Mouse (Mus musculus): Measurements from ENCODE around the gene Prickle2. TPM values are rescaled to one million over a fixed set of nuclear protein-coding genes. Genes with fewer than 3 reads are reported as not detected.

Prickle2 gene
- polyA plus RNA-seq, 1 experiment, result not detected

GRCm38 (mm10) chr6:92570090-92570489 lies 135.9 kb downstream of the Prickle2 start:
- no peak overlapping the region for H3K4me3 ChIP-seq (replicated peaks)
- no peaks in the 10 kb centered on the region for H3K27me3 ChIP-seq (replicated peaks)
- H3K36me3 ChIP-seq (replicated peaks; ENCODE audit: low read length), result no peaks in the 10 kb centered on the region
- H3K9me3 ChIP-seq, result peaks cover 10% of the 10 kb centered on the region
- no peaks in the 10 kb centered on the region for H3K4me1 ChIP-seq
- TF ChIP-seq GATA1 (IDR thresholded peaks at IDR 0.05; ENCODE audit: borderline replicate concordance, low read length), result no peak
- TF ChIP-seq FLI1 (IDR thresholded peaks at IDR 0.05; ENCODE audit: low read length), result no peak

- Histone ChIP-seq H3K4me1 (no peaks in the 10 kb centered on the region), H3K27me3 (replicated peaks) (no peaks in the 10 kb centered on the region), H3K36me3 (replicated peaks; ENCODE audit: low read length) (no peaks in the 10 kb centered on the region), H3K9me3 (peaks cover 10% of the 10 kb centered on the region), H3K4me3 (replicated peaks) (no peak overlapping the region)
- TF ChIP-seq FLI1 (IDR thresholded peaks at IDR 0.05; ENCODE audit: low read length), result no peak
- no peak for TF ChIP-seq GATA1 (IDR thresholded peaks at IDR 0.05; ENCODE audit: borderline replicate concordance, low read length)
Measured at GRCm38 (mm10) chr6:92569283-92569682, 136.7 kb downstream of the Prickle2 start.

- no peaks in the 10 kb centered on the region; the same call in 1 of the 2 replicates for H3K9me3 ChIP-seq
- H3K4me3 ChIP-seq (replicated peaks), result no peak overlapping the region
- H3K36me3 ChIP-seq (replicated peaks; ENCODE audit: low read length), result no peaks in the 10 kb centered on the region
- no peaks in the 10 kb centered on the region for H3K4me1 ChIP-seq
- no peaks in the 10 kb centered on the region for H3K27me3 ChIP-seq (replicated peaks)
- TF ChIP-seq FLI1 (IDR thresholded peaks at IDR 0.05; ENCODE audit: low read length), result no peak
- no peak for TF ChIP-seq GATA1 (IDR thresholded peaks at IDR 0.05; ENCODE audit: borderline replicate concordance, low read length)
Measured at GRCm38 (mm10) chr6:92559261-92559660, 146.7 kb downstream of the Prickle2 start.

- Histone ChIP-seq H3K27me3 (replicated peaks) (no peaks in the 10 kb centered on the region), H3K4me1 (no peaks in the 10 kb centered on the region), H3K4me3 (replicated peaks) (no peak overlapping the region), H3K36me3 (replicated peaks; ENCODE audit: low read length) (no peaks in the 10 kb centered on the region), H3K9me3 (peaks cover 5% of the 10 kb centered on the region; the same call in 1 of the 2 replicates)
- TF ChIP-seq GATA1 (IDR thresholded peaks at IDR 0.05; ENCODE audit: borderline replicate concordance, low read length), result no peak
- TF ChIP-seq FLI1 (IDR thresholded peaks at IDR 0.05; ENCODE audit: low read length), result no peak
Measured at GRCm38 (mm10) chr6:92555675-92556074, 150.3 kb downstream of the Prickle2 start.

GRCm38 (mm10) chr6:92553086-92553485 lies 152.9 kb downstream of the Prickle2 start:
- TF ChIP-seq FLI1 (IDR thresholded peaks at IDR 0.05; ENCODE audit: low read length) (no peak), GATA1 (IDR thresholded peaks at IDR 0.05; ENCODE audit: borderline replicate concordance, low read length) (no peak)
- Histone ChIP-seq H3K9me3 (peaks cover 5% of the 10 kb centered on the region; the same call in 1 of the 2 replicates), H3K27me3 (replicated peaks) (no peaks in the 10 kb centered on the region), H3K4me1 (no peaks in the 10 kb centered on the region), H3K36me3 (replicated peaks; ENCODE audit: low read length) (no peaks in the 10 kb centered on the region), H3K4me3 (replicated peaks) (no peak overlapping the region)

- Histone ChIP-seq H3K4me3 (replicated peaks) (no peak overlapping the region), H3K36me3 (replicated peaks; ENCODE audit: low read length) (no peaks in the 10 kb centered on the region), H3K27me3 (replicated peaks) (no peaks in the 10 kb centered on the region), H3K4me1 (no peaks in the 10 kb centered on the region), H3K9me3 (peaks cover 5% of the 10 kb centered on the region; the same call in 1 of the 2 replicates)
- TF ChIP-seq FLI1 (IDR thresholded peaks at IDR 0.05; ENCODE audit: low read length) (no peak), GATA1 (IDR thresholded peaks at IDR 0.05; ENCODE audit: borderline replicate concordance, low read length) (no peak)
Measured at GRCm38 (mm10) chr6:92549246-92549645, 156.7 kb downstream of the Prickle2 start.

- no peaks in the 10 kb centered on the region for H3K9me3 ChIP-seq
- no peak overlapping the region for H3K4me3 ChIP-seq (replicated peaks)
- no peaks in the 10 kb centered on the region for H3K4me1 ChIP-seq
- H3K27me3 ChIP-seq (replicated peaks), result no peaks in the 10 kb centered on the region
- no peaks in the 10 kb centered on the region for H3K36me3 ChIP-seq (replicated peaks; ENCODE audit: low read length)
- TF ChIP-seq GATA1 (IDR thresholded peaks at IDR 0.05; ENCODE audit: borderline replicate concordance, low read length), result no peak
- TF ChIP-seq FLI1 (IDR thresholded peaks at IDR 0.05; ENCODE audit: low read length), result no peak
Measured at GRCm38 (mm10) chr6:92545204-92545603, 160.8 kb downstream of the Prickle2 start.

GRCm38 (mm10) chr6:92543825-92544224 lies 162.1 kb downstream of the Prickle2 start:
- no peaks in the 10 kb centered on the region for H3K36me3 ChIP-seq (replicated peaks; ENCODE audit: low read length)
- H3K9me3 ChIP-seq, result no peaks in the 10 kb centered on the region
- TF ChIP-seq GATA1 (IDR thresholded peaks at IDR 0.05; ENCODE audit: borderline replicate concordance, low read length) (no peak), FLI1 (IDR thresholded peaks at IDR 0.05; ENCODE audit: low read length) (no peak)
- no peaks in the 10 kb centered on the region for H3K4me1 ChIP-seq
- H3K4me3 ChIP-seq (replicated peaks), result no peak overlapping the region
- no peaks in the 10 kb centered on the region for H3K27me3 ChIP-seq (replicated peaks)

- Histone ChIP-seq H3K36me3 (replicated peaks; ENCODE audit: low read length) (no peaks in the 10 kb centered on the region), H3K27me3 (replicated peaks) (no peaks in the 10 kb centered on the region), H3K9me3 (no peaks in the 10 kb centered on the region), H3K4me3 (replicated peaks) (no peak overlapping the region), H3K4me1 (no peaks in the 10 kb centered on the region)
- TF ChIP-seq FLI1 (IDR thresholded peaks at IDR 0.05; ENCODE audit: low read length) (no peak), GATA1 (IDR thresholded peaks at IDR 0.05; ENCODE audit: borderline replicate concordance, low read length) (no peak)
Measured at GRCm38 (mm10) chr6:92542402-92543101, 163.4 kb downstream of the Prickle2 start.

GRCm38 (mm10) chr6:92534226-92535031 lies 171.5 kb downstream of the Prickle2 start:
- H3K4me3 ChIP-seq (replicated peaks), result no peak overlapping the region
- no peaks in the 10 kb centered on the region for H3K36me3 ChIP-seq (replicated peaks; ENCODE audit: low read length)
- no peak for TF ChIP-seq FLI1 (IDR thresholded peaks at IDR 0.05; ENCODE audit: low read length)
- TF ChIP-seq GATA1 (IDR thresholded peaks at IDR 0.05; ENCODE audit: borderline replicate concordance, low read length), result no peak
- no peaks in the 10 kb centered on the region for H3K4me1 ChIP-seq
- peaks cover 3% of the 10 kb centered on the region for H3K27me3 ChIP-seq (replicated peaks)
- H3K9me3 ChIP-seq, result no peaks in the 10 kb centered on the region
